Mouse (Mus musculus) erythroid progenitor cell, adult 5-6 weeks (primary cell): ENCODE measurements around the gene Gpr158. TPM values are rescaled to one million over a fixed set of nuclear protein-coding genes. Genes with fewer than 3 reads are reported as not detected.

Source experiments
- ATAC-seq: replicated peaks from 2 replicates; pipeline ENCODE4 v1.8.0; 2016; ENCODE audit warnings: moderate number of reproducible peaks, mild to moderate bottlenecking, moderate TSS enrichment, inconsistent platforms; ENCODE audit not compliant: poor library complexity, low FRiP score, severe bottlenecking
- total RNA-seq, 2 experiments: library from RNA; stranded (forward) in 1 of 2; stranded (reverse) in 1 of 2; fragments of 150-400 nt in 1 of 2; fragments of 186-747, 209-891 nt in 1 of 2; gene quantifications; 2 replicates each; pipeline versions ENCODE4 v1.2.3 to v1.2.4; 2015 to 2017; ENCODE audit warnings: low replicate concordance in 2 of 2

Gpr158 gene
- total RNA-seq, 2 experiments from 2014 or later, result not detected

DNA sequence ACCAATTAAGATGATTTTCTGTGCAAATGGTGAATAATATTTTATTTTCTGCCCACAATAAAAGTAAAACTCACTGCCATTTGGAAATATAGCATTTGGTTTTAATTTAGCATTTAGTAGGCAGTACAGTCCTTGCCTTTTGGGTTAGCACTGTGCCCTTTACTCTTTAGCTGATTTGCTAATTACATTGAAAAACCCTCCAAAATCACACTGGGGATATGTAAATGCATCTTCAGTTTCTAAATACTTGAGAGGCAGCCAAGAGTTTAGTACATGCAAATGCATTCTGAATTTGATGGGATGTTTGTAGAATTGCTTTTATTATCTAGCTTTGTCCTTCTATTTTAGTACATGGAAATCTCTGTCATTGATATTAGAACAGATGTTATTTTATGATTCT lies 163.4 kb downstream of the Gpr158 start:
- ATAC-seq, result no peak

DNA sequence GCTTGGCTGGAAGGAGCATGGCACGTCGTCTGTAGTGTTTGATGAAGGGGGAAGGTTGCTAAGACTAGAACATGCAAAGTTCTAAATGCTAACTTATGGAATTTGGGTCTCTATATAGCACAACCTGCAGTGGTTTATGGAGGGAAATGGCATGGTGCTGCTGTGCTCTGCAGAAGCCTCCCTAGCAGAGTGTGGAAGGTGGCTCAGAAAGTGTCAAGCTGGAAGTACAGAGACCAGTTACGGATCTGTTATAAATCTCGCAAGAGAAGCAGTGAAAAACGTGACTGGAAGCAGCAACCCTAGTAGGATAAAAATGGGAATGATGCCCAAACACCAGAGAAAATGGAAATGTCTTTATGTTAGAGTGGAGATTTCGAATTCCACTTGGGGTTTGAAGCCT lies 251.8 kb downstream of the Gpr158 start:
- ATAC-seq, result no peak

DNA sequence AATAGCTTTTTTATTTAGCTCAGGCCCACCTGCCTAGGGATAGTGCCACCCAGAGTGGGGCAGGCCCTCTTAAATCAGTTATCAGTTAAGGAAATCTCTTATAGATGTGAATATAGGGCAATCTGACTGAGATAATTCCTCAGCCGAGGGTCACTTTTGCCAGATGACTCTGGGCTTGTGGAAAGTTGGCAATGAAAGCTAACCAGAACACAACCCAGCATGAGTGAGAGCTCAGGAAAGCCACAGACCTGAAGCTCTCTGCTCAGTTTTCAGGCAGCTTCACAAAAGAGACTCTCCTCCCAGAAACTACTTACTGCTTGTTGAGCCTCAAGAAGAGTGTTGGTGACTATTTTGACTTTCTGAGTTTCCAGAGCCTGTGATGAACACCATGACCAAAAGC lies 264.8 kb downstream of the Gpr158 start:
- no peak for ATAC-seq

DNA sequence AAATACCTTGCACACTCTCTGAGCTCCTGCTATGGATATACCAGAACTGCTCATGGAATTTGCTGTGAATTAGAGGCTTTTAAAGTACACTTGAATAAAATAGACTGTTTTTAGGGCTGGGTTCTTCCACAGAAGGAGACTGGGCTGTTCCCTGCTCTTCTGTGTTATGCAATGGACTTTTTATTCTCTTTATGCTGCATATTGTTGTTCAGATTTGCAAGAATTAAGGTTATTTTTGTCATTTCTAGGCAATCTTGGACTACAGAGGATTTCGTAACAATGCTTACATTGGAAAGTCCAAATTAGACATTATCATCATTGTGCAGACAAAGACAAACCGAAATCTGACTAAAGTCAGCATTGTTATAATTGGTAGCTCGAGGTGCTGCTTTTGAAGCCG lies 298.4 kb downstream of the Gpr158 start:
- no peak for ATAC-seq

DNA sequence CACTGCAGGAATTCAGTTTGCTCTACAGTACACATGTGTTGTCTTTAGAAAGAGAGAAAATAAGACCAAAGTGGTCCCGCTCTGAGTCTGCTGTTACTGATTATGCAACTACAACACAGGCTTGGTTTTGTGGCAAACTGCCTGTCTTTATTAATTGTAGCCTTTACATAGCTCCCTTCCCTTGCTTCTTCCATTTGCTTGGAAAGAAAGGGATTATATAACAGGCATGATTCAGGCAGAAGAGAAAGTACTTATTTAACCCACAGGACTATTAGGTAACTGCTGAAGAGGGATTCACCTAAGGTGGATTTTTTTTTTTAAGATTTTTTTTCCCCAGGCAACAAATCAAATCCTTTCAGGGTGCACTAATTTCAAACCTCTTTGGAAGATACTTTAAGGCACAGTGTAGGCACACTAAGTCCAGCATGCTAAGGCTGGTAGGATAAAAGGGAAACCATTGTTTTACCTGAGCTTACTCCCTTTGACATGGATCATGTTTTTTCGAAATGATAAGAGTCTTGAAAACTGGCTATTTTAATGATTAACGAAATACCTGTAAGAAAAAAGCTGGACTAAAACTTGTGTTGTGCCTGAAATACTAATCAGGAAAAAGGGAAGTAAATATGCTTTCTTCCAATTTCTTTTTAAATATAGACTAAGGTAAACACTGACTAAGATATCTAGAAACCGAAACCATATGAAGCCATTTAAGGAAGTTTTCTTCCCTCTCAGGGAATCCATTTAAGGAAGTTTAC lies 308.9 kb downstream of the Gpr158 start:
- no peak for ATAC-seq

DNA sequence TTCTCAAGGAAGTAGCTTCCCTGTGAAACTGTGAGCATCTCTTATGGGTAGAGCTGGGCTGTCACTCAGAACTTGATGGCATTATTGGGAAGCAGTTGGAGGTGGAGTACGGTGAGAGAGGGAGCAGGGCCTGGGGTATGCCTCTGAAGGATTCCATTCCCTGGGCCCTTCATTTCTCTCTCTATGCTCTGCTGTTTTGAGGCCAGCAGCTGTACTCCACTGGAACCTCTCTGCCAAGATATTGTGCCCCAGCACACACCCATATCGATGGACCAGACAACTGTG lies 309.4 kb downstream of the Gpr158 start:
- ATAC-seq, result no peak

DNA sequence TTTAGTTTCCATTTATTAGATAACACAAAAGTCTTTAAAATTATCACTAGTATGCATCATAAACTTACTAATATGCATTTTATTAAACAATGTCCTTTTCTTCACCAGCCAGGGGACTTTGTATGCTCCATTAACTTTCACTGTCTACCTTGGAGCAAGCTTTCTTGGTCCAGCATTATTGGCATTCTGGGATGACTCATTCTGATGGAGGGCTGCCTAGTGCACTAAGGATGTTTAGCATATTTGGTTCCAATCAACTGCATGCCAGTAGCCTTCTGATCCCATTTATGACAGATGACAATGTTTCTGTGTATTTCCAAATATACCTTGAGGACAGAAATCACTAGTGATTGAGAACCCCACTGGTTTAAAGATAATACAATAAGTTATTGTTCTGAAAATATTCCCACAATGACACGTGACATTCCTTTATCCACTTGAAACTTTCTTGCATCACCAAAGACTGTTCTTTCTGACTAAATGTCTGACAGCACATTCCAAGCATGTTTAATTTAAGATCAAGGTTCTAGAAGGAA lies 313.5 kb downstream of the Gpr158 start:
- ATAC-seq, result no peak

DNA sequence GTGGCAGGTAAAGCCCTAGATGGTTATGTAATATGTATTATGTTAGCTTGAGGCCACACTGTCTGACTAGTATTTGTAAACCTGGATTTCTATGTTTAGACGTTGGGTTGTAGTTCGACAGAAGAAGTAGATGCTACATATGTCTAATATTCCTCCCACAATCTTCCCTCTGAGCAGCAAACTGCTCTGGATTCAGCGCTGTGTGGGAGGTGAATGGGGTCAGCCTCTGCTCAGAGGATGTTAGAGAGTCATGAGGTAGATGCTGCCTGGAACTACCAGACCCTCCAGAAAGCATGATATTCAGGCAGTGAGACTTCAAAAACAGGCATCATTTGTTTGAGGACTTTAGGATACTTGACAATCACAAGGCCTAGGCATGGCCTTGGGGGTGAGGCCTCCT lies 317.4 kb downstream of the Gpr158 start:
- ATAC-seq, result no peak

DNA sequence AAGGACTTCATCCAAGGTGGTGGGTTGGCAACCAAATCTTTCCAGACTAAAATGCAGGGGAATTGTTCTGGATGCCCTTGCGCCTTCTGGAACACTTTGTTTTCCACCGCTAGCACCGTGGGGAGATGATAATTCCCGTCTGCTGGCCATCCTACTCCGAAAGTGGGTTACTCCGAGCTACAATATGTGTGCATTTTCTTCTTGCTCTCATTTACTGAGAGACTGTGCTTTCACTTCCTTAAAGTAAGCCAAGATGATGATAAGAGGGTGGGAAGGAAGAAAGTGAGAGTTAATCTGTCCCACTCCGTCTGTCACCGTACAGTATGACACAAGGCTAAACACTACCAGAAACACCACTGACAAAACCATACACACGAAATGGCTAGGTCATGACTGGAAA lies 325.8 kb downstream of the Gpr158 start:
- no peak for ATAC-seq

DNA sequence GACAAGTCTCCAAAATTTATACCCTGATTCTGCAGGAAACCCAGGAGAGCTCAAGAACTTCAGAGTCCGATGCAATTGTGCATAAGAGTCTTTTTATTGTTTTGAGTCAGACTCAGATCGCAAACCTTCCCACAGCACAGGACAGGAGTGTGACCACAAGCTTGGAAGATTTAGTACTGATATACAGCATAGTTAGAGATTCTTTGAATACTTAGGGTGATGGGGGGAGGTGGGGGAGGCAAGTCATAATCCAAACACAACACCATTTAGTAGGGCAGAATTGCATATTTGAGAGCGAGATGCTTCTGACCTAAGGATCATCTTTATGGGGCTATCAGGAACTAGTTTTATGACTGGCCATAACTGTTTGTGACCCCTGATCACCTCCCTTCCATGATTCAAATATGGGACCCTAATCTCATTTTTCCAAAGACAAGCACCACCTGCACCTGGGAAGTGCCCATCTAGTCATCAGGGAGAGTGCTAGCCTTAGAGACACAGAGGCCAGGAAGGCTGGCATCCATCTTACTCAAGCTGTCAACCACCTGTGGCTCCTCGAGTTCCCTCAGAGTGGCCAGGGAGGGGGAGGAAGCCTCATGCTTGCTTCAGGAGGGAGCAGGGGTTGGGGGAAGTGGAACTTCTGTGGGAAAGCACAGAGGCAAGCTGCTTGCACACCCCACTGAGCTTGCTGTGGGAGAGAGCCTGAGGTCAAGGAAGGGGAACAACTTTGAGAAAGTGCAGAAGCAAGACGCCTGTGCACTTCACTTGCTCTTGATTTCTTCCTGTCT lies 326.7 kb downstream of the Gpr158 start:
- ATAC-seq, result no peak

DNA sequence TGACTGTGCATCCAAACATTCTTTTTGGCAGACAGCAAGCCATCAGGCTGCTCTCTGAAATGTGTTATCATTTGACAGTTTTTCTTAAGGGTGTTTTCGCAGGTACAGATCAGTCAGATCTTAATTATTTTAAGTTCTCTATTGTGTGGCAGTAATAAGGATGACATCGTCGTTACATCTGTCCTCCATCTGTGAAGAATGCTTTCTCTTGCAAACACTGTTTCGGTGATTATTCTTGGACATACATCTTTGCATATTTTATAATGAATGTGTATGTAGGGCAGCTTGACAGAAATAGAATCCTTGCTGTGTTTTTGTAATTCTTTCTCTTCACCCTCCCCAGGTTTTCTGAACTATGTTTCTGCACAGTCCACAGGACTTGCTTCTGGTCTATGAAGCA lies 360.7 kb downstream of the Gpr158 start:
- ATAC-seq, result no peak

DNA sequence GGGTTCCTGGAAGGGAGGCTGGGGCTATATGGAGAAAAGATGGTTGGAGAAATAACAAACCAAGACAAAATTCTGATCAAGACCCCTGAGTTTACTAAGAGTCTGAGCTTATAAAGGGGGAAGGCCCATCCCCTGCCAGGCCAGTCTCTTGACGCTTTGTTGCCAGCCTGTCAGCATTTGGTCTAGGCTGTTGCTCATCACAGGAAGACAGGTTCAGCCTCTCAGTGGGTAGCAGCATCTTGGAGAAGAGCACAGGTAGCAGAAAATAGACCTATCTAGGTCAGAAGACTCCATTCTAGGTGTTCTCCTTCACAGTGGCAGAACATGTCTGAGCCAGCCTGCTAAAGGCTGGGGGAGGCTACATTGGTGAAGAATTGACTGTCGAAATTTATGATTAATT lies 416.4 kb downstream of the Gpr158 start:
- ATAC-seq, result no peak

DNA sequence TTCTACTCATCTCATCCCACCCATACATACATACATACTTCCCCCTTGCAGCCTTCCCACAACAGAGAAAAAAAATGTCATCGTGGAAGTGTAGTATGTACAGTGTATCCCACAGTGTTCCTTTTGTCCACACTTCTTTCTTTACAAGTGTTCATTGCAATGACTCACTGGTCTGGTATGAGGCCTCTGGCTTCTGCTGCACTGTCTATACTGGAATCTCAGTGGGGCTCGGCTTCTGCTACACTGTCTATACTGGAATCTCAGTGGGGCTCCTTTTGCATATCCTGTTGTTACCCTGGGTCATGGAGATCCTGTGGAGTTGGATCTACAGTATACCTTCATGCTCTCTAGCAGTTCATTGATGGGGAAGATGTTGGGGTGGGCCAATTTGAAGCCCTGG lies 425.8 kb downstream of the Gpr158 start:
- ATAC-seq, result no peak

DNA sequence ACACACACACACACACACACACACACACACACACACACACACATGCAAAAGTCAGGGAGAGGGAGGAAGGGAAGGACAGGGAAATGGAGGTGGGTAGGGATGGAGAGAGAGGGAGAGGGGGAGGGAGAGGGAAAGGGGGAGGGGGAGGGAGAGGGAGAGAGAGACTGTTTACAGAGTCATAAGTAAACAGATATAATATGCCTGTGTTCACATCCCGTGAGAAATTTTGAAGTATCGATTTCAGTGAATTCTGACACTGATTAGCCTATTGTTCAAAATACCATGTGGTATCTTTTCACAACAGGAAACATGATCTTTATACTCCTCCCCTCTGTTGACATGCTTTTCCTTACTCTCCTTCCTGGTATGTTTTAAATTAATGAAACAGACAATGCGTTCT lies 432.3 kb downstream of the Gpr158 start:
- ATAC-seq, result no peak

DNA sequence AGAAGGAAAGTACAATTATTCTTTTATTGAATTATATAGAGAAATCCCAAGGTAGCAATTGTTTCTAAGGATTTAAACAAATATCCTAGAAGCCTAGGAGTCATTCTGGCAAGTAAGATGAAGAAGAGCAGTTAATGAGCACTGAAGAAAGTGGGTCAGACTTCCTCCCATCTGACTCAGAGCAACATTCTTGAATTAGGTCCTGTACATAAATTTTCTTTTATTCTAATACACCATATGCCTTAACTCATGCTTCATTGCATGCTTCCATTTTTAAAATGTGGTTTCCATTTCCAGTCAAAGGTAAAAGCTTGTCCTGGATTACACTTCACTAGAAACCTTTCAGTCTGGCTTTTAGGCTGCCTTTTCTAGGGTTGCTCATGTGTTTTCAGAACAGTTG lies 432.7 kb downstream of the Gpr158 start:
- no peak for ATAC-seq

DNA sequence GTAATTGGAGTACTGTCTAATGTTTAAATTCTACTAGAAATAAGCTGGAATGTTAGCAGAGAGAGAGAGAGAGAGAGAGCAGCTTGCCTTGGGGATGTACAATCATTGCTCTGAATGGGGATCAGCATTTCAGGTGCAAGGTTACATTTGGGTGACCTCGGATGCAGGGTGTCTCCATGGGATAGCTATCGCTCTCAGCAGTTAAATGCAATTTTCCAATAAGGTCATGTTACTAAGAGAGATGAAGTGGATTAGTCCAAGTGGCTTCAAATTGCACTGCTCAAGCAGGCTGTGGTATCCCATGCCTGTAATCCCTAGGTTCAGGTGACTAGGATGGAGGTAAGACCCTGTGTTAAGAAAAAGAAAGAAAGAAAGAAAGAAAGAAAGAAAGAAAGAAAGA lies 441.2 kb downstream of the Gpr158 start:
- ATAC-seq, result no peak

DNA sequence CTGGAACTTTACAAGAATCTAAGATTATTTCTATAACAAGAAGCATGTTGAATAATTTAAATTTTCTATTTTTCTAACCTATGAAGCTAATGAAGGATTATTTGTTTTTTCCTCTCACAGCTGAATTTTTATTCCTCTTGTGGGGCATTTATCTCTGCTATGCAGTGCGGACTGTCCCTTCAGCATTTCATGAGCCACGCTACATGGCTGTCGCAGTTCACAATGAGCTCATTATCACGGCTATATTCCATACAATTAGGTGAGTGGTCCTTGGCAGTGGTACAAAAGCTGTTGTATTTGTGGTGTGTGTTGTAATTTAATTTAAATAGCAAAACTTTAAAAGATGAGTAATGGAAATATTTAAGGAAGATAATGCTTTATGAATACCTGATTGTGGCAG lies 443.1 kb downstream of the Gpr158 start:
- ATAC-seq, result no peak

DNA sequence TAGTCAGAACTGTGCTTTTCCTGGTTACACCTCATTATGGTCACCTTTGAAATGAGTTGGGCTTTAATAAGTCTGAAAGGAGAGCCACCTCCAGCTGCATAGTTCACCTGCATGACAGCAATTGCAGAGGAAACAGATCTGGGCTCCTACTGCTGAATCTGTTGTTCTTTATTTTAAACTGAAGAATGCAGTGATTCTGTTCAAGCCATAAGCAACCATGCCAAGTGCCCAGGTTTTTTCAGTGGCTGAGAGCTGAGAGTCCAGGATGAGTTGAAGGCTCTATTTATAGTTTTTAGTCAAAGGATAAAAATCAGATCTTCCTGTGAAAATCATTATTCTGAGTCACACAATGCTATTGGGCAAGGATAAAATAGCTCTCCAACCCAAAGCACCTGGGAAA lies 496.7 kb downstream of the Gpr158 start:
- no peak for ATAC-seq
